Mouse (Mus musculus) ES-E14 (cell line): ENCODE results near the gene Gm1673. TPM values are rescaled to one million over a fixed set of nuclear protein-coding genes. Genes with fewer than 3 reads are reported as not detected.
A peak's percentile ranks its signal among the peaks of the same experiment; 100 is the strongest.
"Not testable (repeated sequence)": the region's sequence is repeated elsewhere in the genome, so short reads cannot be mapped to it uniquely, and the experiment has no call there.

Experiments
- DNase-seq: peaks from one replicate; pipeline ENCODE4 v3.0.0-alpha.2; 2013; ENCODE audit warnings: low read depth, low spot score
- H3K27ac ChIP-seq: 2 replicates; pipeline ENCODE4 v1.5.1; 2012; ENCODE audit warnings: low read depth, mild to moderate bottlenecking, low read length, moderate library complexity, mixed read lengths; ENCODE audit not compliant: poor library complexity, insufficient read depth, severe bottlenecking
- H3K36me3 ChIP-seq: 2 replicates; pipeline ENCODE4 v1.6.1; 2012; ENCODE audit warnings: mild to moderate bottlenecking, low read length, moderate library complexity, mixed read lengths; ENCODE audit not compliant: control insufficient read depth, poor library complexity, insufficient read depth, severe bottlenecking
- H3K4me1 ChIP-seq, 2 experiments: fragments of 150-350 bp in 1 of 2; sonication (generic) in 1 of 2; 2 replicates each; pipeline ENCODE4 v1.6.1; 2012; ENCODE audit warnings: low read length in 2 of 2, mild to moderate bottlenecking in 1 of 2, mixed read lengths in 1 of 2; ENCODE audit not compliant: control insufficient read depth in 2 of 2, insufficient read depth in 2 of 2, poor library complexity in 1 of 2
- H3K4me3 ChIP-seq, 2 experiments: fragments of 150-350 bp in 1 of 2; sonication (generic) in 1 of 2; 2 replicates each; pipeline ENCODE4 v1.5.1; 2012; ENCODE audit warnings: low read length in 2 of 2, low read depth in 1 of 2, mild to moderate bottlenecking in 1 of 2, mixed read lengths in 1 of 2; ENCODE audit not compliant: insufficient read depth in 1 of 2, poor library complexity in 1 of 2, severe bottlenecking in 1 of 2
- H3K9ac ChIP-seq: 2 replicates; pipeline ENCODE4 v1.6.1; 2012; ENCODE audit warnings: low read depth, mild to moderate bottlenecking, low read length, mixed read lengths; ENCODE audit not compliant: poor library complexity, insufficient read depth, severe bottlenecking
- H3K9me3 ChIP-seq: fragments of 150-350 bp; sonication (generic); 2 replicates; pipeline ENCODE4 v1.6.1; 2012; ENCODE audit warnings: low read depth, mild to moderate bottlenecking, low read length; ENCODE audit not compliant: control insufficient read depth, insufficient read depth
- CHD2 ChIP-seq: IDR thresholded peaks from 2 replicates; pipeline ENCODE4 v1.6.1; 2014; ENCODE audit warnings: mild to moderate bottlenecking, low read depth, low read length, inconsistent platforms
- HCFC1 ChIP-seq: IDR thresholded peaks from 2 replicates; pipeline ENCODE4 v1.6.1; 2012; ENCODE audit warnings: low read length, inconsistent platforms, borderline replicate concordance; ENCODE audit not compliant: insufficient read depth
- MAFK ChIP-seq: IDR thresholded peaks from 2 replicates; pipeline ENCODE4 v1.6.1; 2014; ENCODE audit warnings: mild to moderate bottlenecking, low read depth, low read length, inconsistent platforms; ENCODE audit not compliant: insufficient read depth
- ZC3H11A ChIP-seq: IDR thresholded peaks from 2 replicates; pipeline ENCODE4 v1.6.1; 2012; ENCODE audit warnings: low read depth, mild to moderate bottlenecking, inconsistent platforms, low read length, borderline replicate concordance
- ZNF384 ChIP-seq: IDR thresholded peaks from 2 replicates; pipeline ENCODE4 v1.6.1; 2012; ENCODE audit warnings: low read depth, low read length, inconsistent platforms
- in situ Hi-C, 2 experiments: fragments of 600-800 bp; cut with MboI; formaldehyde crosslinking; loops; one replicate each; pipeline ENCODE4 v1.15.1; 2025; ENCODE audit warnings: low sequenced_read_pairs in 2 of 2, inconsistent platforms in 1 of 2; ENCODE audit not compliant: unreplicated experiment in 2 of 2
- total RNA-seq: library from RNA; depleted of rRNA; stranded (reverse); fragments of 300-350 nt; gene quantifications from 2 replicates; pipeline ENCODE4 v1.2.3, GENCODE M21; 2012

Gene Gm1673
- total RNA-seq, 1 experiment = 14.5 TPM

GRCm38 (mm10) chr5:33936120-33936707, 47.0 kb upstream of the Gm1673 start, which contains the start of gene Nelfa:
Nelfa (minus strand) TSS chr5:33936413.
- Histone ChIP-seq H3K27ac (peak within 1 kb of the TSS; percentile 57), H3K9me3 (no peaks in the 10 kb centered on the region), H3K9ac (peak within 1 kb of the TSS; percentile 88), H3K4me3 (peak within 1 kb of the TSS; percentile 77 to 86), H3K4me1 (peaks cover 0 to 8% of the 10 kb centered on the region in 2 experiments; a peak in 3 of 4 replicates), H3K36me3 (peaks cover 3% of the 10 kb centered on the region; the same call in 1 of the 2 replicates)
- DNase-seq = peak; percentile 93
- no peak for TF ChIP-seq CHD2
- TF ChIP-seq HCFC1 = peak; percentile 94
- in situ Hi-C loops = no loop called here

GRCm38 (mm10) chr5:33937230-33937629, 46.0 kb upstream of the Gm1673 start:
- Histone ChIP-seq H3K27ac (no peak overlapping the region), H3K9ac (peak overlapping the region; percentile 31; the same call in 1 of the 2 replicates), H3K9me3 (no peaks in the 10 kb centered on the region), H3K4me1 (peaks cover 0 to 7% of the 10 kb centered on the region in 2 experiments; a peak in 3 of 4 replicates), H3K36me3 (peaks cover 3% of the 10 kb centered on the region; the same call in 1 of the 2 replicates), H3K4me3 (peak overlapping the region in 1 of 2 experiments; percentile 86; a peak in 2 of 4 replicates)
- TF ChIP-seq MAFK = no peak
- no peak for DNase-seq
- in situ Hi-C loops = no loop called here

- Histone ChIP-seq H3K4me3 (no peak overlapping the region), H3K9ac (no peak overlapping the region), H3K36me3 (peaks cover 3% of the 10 kb centered on the region; the same call in 1 of the 2 replicates), H3K9me3 (no peaks in the 10 kb centered on the region), H3K4me1 (peaks cover 0 to 3% of the 10 kb centered on the region in 2 experiments; a peak in 1 of 4 replicates), H3K27ac (no peak overlapping the region)
- no peak for DNase-seq
- no peak for TF ChIP-seq CHD2
- TF ChIP-seq ZC3H11A = no peak
- no peak for TF ChIP-seq HCFC1
- no peak for TF ChIP-seq MAFK
- TF ChIP-seq ZNF384 = no peak
- in situ Hi-C loops = no loop called here
Measured at GRCm38 (mm10) chr5:33938448-33938847, 44.8 kb upstream of the Gm1673 start.

- H3K27ac ChIP-seq = not testable (repeated sequence)
Measured at GRCm38 (mm10) chr5:33947035-33947434, 36.2 kb upstream of the Gm1673 start.

GRCm38 (mm10) chr5:33948314-33948713, 34.9 kb upstream of the Gm1673 start:
- H3K4me1 ChIP-seq = no peaks in the 10 kb centered on the region
- H3K9ac ChIP-seq = no peak overlapping the region
- H3K9me3 ChIP-seq = no peaks in the 10 kb centered on the region
- H3K27ac ChIP-seq = no peak overlapping the region
- in situ Hi-C loops = no loop called here
- H3K36me3 ChIP-seq = no peaks in the 10 kb centered on the region
- no peak for DNase-seq
- TF ChIP-seq MAFK = no peak
- no peak for TF ChIP-seq CHD2
- no peak for TF ChIP-seq ZNF384
- no peak overlapping the region for H3K4me3 ChIP-seq

More at GRCm38 (mm10) chr5:33947035-33947434, 36.2 kb upstream of the Gm1673 start:
- H3K4me3 ChIP-seq, H3K9ac ChIP-seq, in situ Hi-C loops, H3K9me3 ChIP-seq, DNase-seq, H3K36me3 ChIP-seq, H3K4me1 ChIP-seq: not testable (repeated sequence)
